Mouse (Mus musculus) inflammation-experienced regulatory T-cells, adult 6 months (primary cell): ENCODE data around the gene Btbd7. TPM values are rescaled to one million over a fixed set of nuclear protein-coding genes. Genes with fewer than 3 reads are reported as not detected.

Experiments used
- ATAC-seq: one replicate; pipeline ENCODE4 v1.8.0; 2017
- polyA plus RNA-seq, 3 experiments: library from polyadenylated mRNA; unstranded; fragments of 100-300 nt; shearing (Covaris generic); gene quantifications; one replicate each; pipeline ENCODE4 v1.2.1; 2017

Gene Btbd7
- 10 to 100 TPM in 2 of 3 experiments, 1 to 10 TPM in 1; 7.4 to 13.8 (median 10.4) TPM for polyA plus RNA-seq

GRCm38 (mm10) chr12:102878031-102878823, at the start of gene Btbd7:
Btbd7 (minus strand) TSS chr12:102878471.
- ATAC-seq = peak; percentile 80

- no peak for ATAC-seq
These were observed 37.8 kb upstream of the Btbd7 start for GRCm38 (mm10) chr12:102916073-102916472.

GRCm38 (mm10) chr12:102908191-102908590, 29.9 kb upstream of the Btbd7 start:
- no peak for ATAC-seq

GRCm38 (mm10) chr12:102899091-102899490, 20.8 kb upstream of the Btbd7 start, which contains the start of gene Cox8c:
Cox8c (plus strand) TSS chr12:102899316.
- ATAC-seq = no peak

- ATAC-seq = no peak
These were observed 10.3 kb upstream of the Btbd7 start for GRCm38 (mm10) chr12:102888568-102888967.

GRCm38 (mm10) chr12:102887366-102887765, 9.1 kb upstream of the Btbd7 start:
- ATAC-seq = no peak

- no peak for ATAC-seq
These were observed 7.5 kb upstream of the Btbd7 start for GRCm38 (mm10) chr12:102885735-102886134.

- ATAC-seq = no peak
These were observed 630 bp upstream of the Btbd7 start for GRCm38 (mm10) chr12:102878901-102879300.

- ATAC-seq = peak; percentile 46
These were observed 805 bp downstream of the Btbd7 start for GRCm38 (mm10) chr12:102877301-102878030.

- ATAC-seq = no peak
These were observed 7.7 kb downstream of the Btbd7 start for GRCm38 (mm10) chr12:102870527-102870926.

- no peak for ATAC-seq
These were observed 8.5 kb downstream of the Btbd7 start for GRCm38 (mm10) chr12:102869802-102870201.

GRCm38 (mm10) chr12:102860806-102861205, 17.5 kb downstream of the Btbd7 start:
- ATAC-seq = no peak

GRCm38 (mm10) chr12:102838271-102838670, 40.0 kb downstream of the Btbd7 start:
- no peak for ATAC-seq

GRCm38 (mm10) chr12:102832746-102833300, 45.4 kb downstream of the Btbd7 start:
- ATAC-seq = no peak

- ATAC-seq = no peak
These were observed 46.4 kb downstream of the Btbd7 start for GRCm38 (mm10) chr12:102831888-102832287.

- ATAC-seq = no peak
These were observed 51.2 kb downstream of the Btbd7 start for GRCm38 (mm10) chr12:102827119-102827518.

GRCm38 (mm10) chr12:102826399-102826798, 51.9 kb downstream of the Btbd7 start:
- no peak for ATAC-seq

- ATAC-seq = no peak
These were observed 63.4 kb downstream of the Btbd7 start for GRCm38 (mm10) chr12:102814858-102815257.

- no peak for ATAC-seq
These were observed 78.7 kb downstream of the Btbd7 start for GRCm38 (mm10) chr12:102799528-102799927.

GRCm38 (mm10) chr12:102787927-102788326, 90.3 kb downstream of the Btbd7 start:
- no peak for ATAC-seq

GRCm38 (mm10) chr12:102785593-102785985, 92.7 kb downstream of the Btbd7 start:
- ATAC-seq = no peak

GRCm38 (mm10) chr12:102784899-102785592, 93.2 kb downstream of the Btbd7 start:
- ATAC-seq = no peak

- no peak for ATAC-seq
These were observed 95.4 kb downstream of the Btbd7 start for GRCm38 (mm10) chr12:102782841-102783240.
